19 mouse cellular contexts compared by ENCODE assay signal in genomic region chr14:50997088-50997487, GRCm38 (mm10). TPM values are rescaled to one million over a fixed set of nuclear protein-coding genes. Genes with fewer than 3 reads are reported as not detected.
DNase-seq lines count a peak whose midpoint lies in the region; ATAC-seq and TF ChIP-seq lines count a peak whose summit lies in the region.
"Had no signal": no experiment of that assay in that cellular context is flagged by ENCODE, and none has a peak within 500 bp of the region (broad histone marks: within the 10 kb centered on the region; RNA-seq: fewer than 3 reads in every experiment).

No protein-coding gene starts in this region.

- no peak for DNase-seq in heart, postnatal 0 days (ENCODE audit: low spot score)
- no peak for DNase-seq in lung, postnatal 4 days
- peak; percentile 10 for DNase-seq in brain, adult 2 months (ENCODE audit: low read depth, low spot score)
- no peak for DNase-seq in embryonic facial prominence, embryonic 10.5 days (ENCODE audit: low spot score)
- DNase-seq: cerebellum, postnatal 25 days; kidney, postnatal 4 days; right cerebral cortex, postnatal 14 days had no signal

- H3K27me3 ChIP-seq in heart, postnatal 0 days (ENCODE audit: control insufficient read depth, insufficient read depth, low read length): no peaks in the 10 kb centered on the region
- no peaks in the 10 kb centered on the region for H3K27me3 ChIP-seq in heart, embryonic 11.5 days (ENCODE audit: control insufficient read depth, insufficient read depth, low read length)
- no peaks in the 10 kb centered on the region for H3K27me3 ChIP-seq in lung, embryonic 15.5 days
- no peaks in the 10 kb centered on the region for H3K27me3 ChIP-seq in hindbrain, embryonic 12.5 days
- H3K27me3 ChIP-seq in embryonic facial prominence, embryonic 10.5 days (replicated peaks; ENCODE audit: low read depth, poor library complexity, severe bottlenecking): no peaks in the 10 kb centered on the region
- H3K27me3 ChIP-seq: embryonic facial prominence, embryonic 13.5 days; neural tube, embryonic 15.5 days; stomach, embryonic 15.5 days had no signal

- no peaks in the 10 kb centered on the region for H3K36me3 ChIP-seq in heart, postnatal 0 days (replicated peaks; ENCODE audit: control insufficient read depth, insufficient read depth, low read length)
- H3K36me3 ChIP-seq in heart, embryonic 11.5 days (ENCODE audit: control insufficient read depth, insufficient read depth, low read length): no peaks in the 10 kb centered on the region
- no peaks in the 10 kb centered on the region for H3K36me3 ChIP-seq in lung, embryonic 15.5 days
- no peaks in the 10 kb centered on the region for H3K36me3 ChIP-seq in hindbrain, embryonic 12.5 days
- H3K36me3 ChIP-seq in embryonic facial prominence, embryonic 10.5 days (replicated peaks): no peaks in the 10 kb centered on the region
- H3K36me3 ChIP-seq: embryonic facial prominence, embryonic 13.5 days; neural tube, embryonic 15.5 days; stomach, embryonic 15.5 days had no signal

- H3K4me2 ChIP-seq in heart, postnatal 0 days (ENCODE audit: low read depth, low read length): no peak overlapping the region
- no peak overlapping the region for H3K4me2 ChIP-seq in heart, embryonic 11.5 days
- H3K4me2 ChIP-seq in lung, embryonic 15.5 days: no peak overlapping the region
- H3K4me2 ChIP-seq in hindbrain, embryonic 12.5 days (replicated peaks): no peak overlapping the region
- H3K4me2 ChIP-seq: embryonic facial prominence, embryonic 13.5 days; neural tube, embryonic 15.5 days; stomach, embryonic 15.5 days had no signal

- H3K4me1 ChIP-seq in heart, postnatal 0 days (ENCODE audit: control insufficient read depth, insufficient read depth): no peaks in the 10 kb centered on the region
- H3K4me1 ChIP-seq in heart, embryonic 11.5 days (ENCODE audit: control insufficient read depth, insufficient read depth, low read length): no peaks in the 10 kb centered on the region
- peaks cover 4% of the 10 kb centered on the region; the same call in 1 of the 2 replicates for H3K4me1 ChIP-seq in lung, embryonic 15.5 days
- H3K4me1 ChIP-seq in hindbrain, embryonic 12.5 days: no peaks in the 10 kb centered on the region
- H3K4me1 ChIP-seq in embryonic facial prominence, embryonic 10.5 days: no peaks in the 10 kb centered on the region; the same call in 1 of the 2 replicates
- H3K4me1 ChIP-seq: embryonic facial prominence, embryonic 13.5 days; neural tube, embryonic 15.5 days; stomach, embryonic 15.5 days had no signal

- no peaks in the 10 kb centered on the region for H3K9me3 ChIP-seq in heart, postnatal 0 days (replicated peaks; ENCODE audit: control insufficient read depth, low read length)
- no peaks in the 10 kb centered on the region for H3K9me3 ChIP-seq in heart, embryonic 11.5 days (replicated peaks; ENCODE audit: control insufficient read depth, low read length)
- H3K9me3 ChIP-seq in lung, embryonic 15.5 days: no peaks in the 10 kb centered on the region
- no peaks in the 10 kb centered on the region for H3K9me3 ChIP-seq in hindbrain, embryonic 12.5 days (replicated peaks)
- H3K9me3 ChIP-seq in embryonic facial prominence, embryonic 10.5 days: no peaks in the 10 kb centered on the region
- H3K9me3 ChIP-seq: embryonic facial prominence, embryonic 13.5 days; neural tube, embryonic 15.5 days; stomach, embryonic 15.5 days had no signal

- no peak overlapping the region for H3K4me3 ChIP-seq in heart, postnatal 0 days (ENCODE audit: low read depth, low read length)
- H3K4me3 ChIP-seq in heart, embryonic 11.5 days (ENCODE audit: low read depth, low read length): no peak overlapping the region
- H3K4me3 ChIP-seq in lung, embryonic 15.5 days: no peak overlapping the region
- no peak overlapping the region for H3K4me3 ChIP-seq in hindbrain, embryonic 12.5 days
- no peak overlapping the region for H3K4me3 ChIP-seq in embryonic facial prominence, embryonic 10.5 days
- H3K4me3 ChIP-seq: embryonic facial prominence, embryonic 13.5 days; neural tube, embryonic 15.5 days; stomach, embryonic 15.5 days had no signal

- H3K9ac ChIP-seq in heart, postnatal 0 days (replicated peaks; ENCODE audit: low read depth, low read length): no peak overlapping the region
- H3K9ac ChIP-seq in heart, embryonic 11.5 days (ENCODE audit: low read depth, low read length): no peak overlapping the region
- no peak overlapping the region for H3K9ac ChIP-seq in lung, embryonic 15.5 days
- H3K9ac ChIP-seq in hindbrain, embryonic 12.5 days: no peak overlapping the region
- H3K9ac ChIP-seq: embryonic facial prominence, embryonic 13.5 days; neural tube, embryonic 15.5 days; stomach, embryonic 15.5 days had no signal

- H3K27ac ChIP-seq in heart, postnatal 0 days (ENCODE audit: low read depth): peak overlapping the region; percentile 62; the same call in 1 of the 2 replicates
- H3K27ac ChIP-seq in heart, embryonic 11.5 days (ENCODE audit: low read depth, low read length): no peak overlapping the region
- H3K27ac ChIP-seq in lung, embryonic 15.5 days: 0 out of 2 replicates have a peak overlapping the region, but pooled peaks have one; percentile 37
- no peak overlapping the region for H3K27ac ChIP-seq in hindbrain, embryonic 12.5 days
- H3K27ac ChIP-seq in embryonic facial prominence, embryonic 10.5 days (replicated peaks): no peak overlapping the region
- H3K27ac ChIP-seq: embryonic facial prominence, embryonic 13.5 days; neural tube, embryonic 15.5 days; stomach, embryonic 15.5 days had no signal

- WGBS in heart, postnatal 0 days: 47% methylated on average over 3 of the region's 3 CpGs
- WGBS in heart, embryonic 11.5 days (ENCODE audit: insufficient replicate concordance): 68% methylated on average over 3 of the region's 3 CpGs
- 49% methylated on average over 3 of the region's 3 CpGs for WGBS in lung, embryonic 15.5 days
- WGBS in hindbrain, embryonic 12.5 days: 82% methylated on average over 3 of the region's 3 CpGs
- WGBS in embryonic facial prominence, embryonic 10.5 days: 79% methylated on average over 3 of the region's 3 CpGs

- no peak for ATAC-seq in heart, postnatal 0 days (ENCODE audit: insufficient read depth, low read depth)
- no peak for ATAC-seq in heart, embryonic 11.5 days (replicated peaks; ENCODE audit: insufficient number of reproducible peaks, low FRiP score, low TSS enrichment)
- no peak for ATAC-seq in lung, embryonic 15.5 days (ENCODE audit: borderline replicate concordance, extremely low read depth, low FRiP score, low TSS enrichment)
- peak; percentile 98 for ATAC-seq in megakaryocyte, adult 5-6 weeks (ENCODE audit: poor library complexity, severe bottlenecking)
- ATAC-seq in hindbrain, embryonic 12.5 days (ENCODE audit: low FRiP score): no peak

- no peak for TF ChIP-seq EP300 in heart, postnatal 0 days (IDR thresholded peaks at IDR 0.05; ENCODE audit: low read depth)

- no peak for TF ChIP-seq CTCF in heart, postnatal 0 days (IDR thresholded peaks at IDR 0.05; ENCODE audit: low read depth)

RNA-seq across cellular contexts. Expression of gene Rnase10, which starts 10.5 kb away (rescaled TPM):
- total RNA-seq in heart, postnatal 0 days (2014; rRNA removed; ENCODE audit: low replicate concordance): not detected in 2 replicates
- 0.32 and 0.38 TPM in 2 replicates for polyA plus RNA-seq in heart, postnatal 0 days (2015; fragmentation: Nextera tagmentation; extraction: Ambion mirVana)
- 0.23 and 0.24 TPM in 2 replicates for polyA plus RNA-seq in heart, embryonic 11.5 days (2014; fragmentation: Nextera tagmentation; extraction: Ambion mirVana)
- polyA plus RNA-seq in lung, embryonic 15.5 days (2015; fragmentation: Nextera tagmentation; extraction: Ambion mirVana): 0.25 and 0.28 TPM in 2 replicates
- not detected in 2 replicates for total RNA-seq in megakaryocyte, adult 5-6 weeks (2015)
- not detected in 2 replicates for total RNA-seq in megakaryocyte, adult 5-6 weeks (2017)
- not detected in 2 replicates for polyA plus RNA-seq in hindbrain, embryonic 12.5 days (2016; fragmentation: Nextera tagmentation; extraction: Ambion mirVana)
- polyA plus RNA-seq in embryonic facial prominence, embryonic 10.5 days (2016; fragmentation: Nextera tagmentation; extraction: Ambion mirVana): not detected in 2 replicates
- total RNA-seq: midbrain, postnatal 0 days had no signal
- polyA plus RNA-seq: forebrain, embryonic 11.5 days; midbrain, postnatal 0 days; neural tube, embryonic 15.5 days had no signal

RNA-seq across cellular contexts. Expression of gene Pnp2, which starts 41.3 kb away (rescaled TPM):
- total RNA-seq in heart, postnatal 0 days (2014; rRNA removed; ENCODE audit: low replicate concordance): 0.46 TPM in 1 of 2 replicates, not detected in the other
- polyA plus RNA-seq in heart, postnatal 0 days (2015; fragmentation: Nextera tagmentation; extraction: Ambion mirVana): 0.27 TPM in 2 replicates
- polyA plus RNA-seq in heart, embryonic 11.5 days (2014; fragmentation: Nextera tagmentation; extraction: Ambion mirVana): 0.47 and 0.61 TPM in 2 replicates
- 0.38 and 0.76 TPM in 2 replicates for polyA plus RNA-seq in lung, embryonic 15.5 days (2015; fragmentation: Nextera tagmentation; extraction: Ambion mirVana)
- total RNA-seq in megakaryocyte, adult 5-6 weeks (2015): 14.4 and 16.7 TPM in 2 replicates
- total RNA-seq in megakaryocyte, adult 5-6 weeks (2017): 6.7 and 9.6 TPM in 2 replicates
- 0.50 and 0.59 TPM in 2 replicates for polyA plus RNA-seq in hindbrain, embryonic 12.5 days (2016; fragmentation: Nextera tagmentation; extraction: Ambion mirVana)
- polyA plus RNA-seq in embryonic facial prominence, embryonic 10.5 days (2016; fragmentation: Nextera tagmentation; extraction: Ambion mirVana): 0.39 and 0.84 TPM in 2 replicates

RNA-seq across cellular contexts. Expression of gene Rnase9, which starts 44.6 kb away (rescaled TPM):
- total RNA-seq in heart, postnatal 0 days (2014; rRNA removed; ENCODE audit: low replicate concordance): not detected in 2 replicates
- not detected in 2 replicates for polyA plus RNA-seq in heart, postnatal 0 days (2015; fragmentation: Nextera tagmentation; extraction: Ambion mirVana)
- polyA plus RNA-seq in heart, embryonic 11.5 days (2014; fragmentation: Nextera tagmentation; extraction: Ambion mirVana): not detected in 2 replicates
- not detected in 2 replicates for polyA plus RNA-seq in lung, embryonic 15.5 days (2015; fragmentation: Nextera tagmentation; extraction: Ambion mirVana)
- total RNA-seq in megakaryocyte, adult 5-6 weeks (2015): 0.11 TPM in 1 of 2 replicates, not detected in the other
- not detected in 2 replicates for total RNA-seq in megakaryocyte, adult 5-6 weeks (2017)
- polyA plus RNA-seq in hindbrain, embryonic 12.5 days (2016; fragmentation: Nextera tagmentation; extraction: Ambion mirVana): not detected in 2 replicates
- not detected in 2 replicates for polyA plus RNA-seq in embryonic facial prominence, embryonic 10.5 days (2016; fragmentation: Nextera tagmentation; extraction: Ambion mirVana)
- total RNA-seq: left cerebral cortex, postnatal 36 days; midbrain, postnatal 0 days had no signal
- polyA plus RNA-seq: embryonic facial prominence, embryonic 13.5 days; forebrain, embryonic 11.5 days; heart, embryonic 14.5 days; intestine, embryonic 14.5 days; midbrain, postnatal 0 days; neural tube, embryonic 15.5 days; stomach, embryonic 15.5 days had no signal

RNA-seq across cellular contexts. Expression of gene Gm49342, which starts 52.8 kb away (rescaled TPM):
- total RNA-seq in heart, postnatal 0 days (2014; rRNA removed; ENCODE audit: low replicate concordance): 17.5 TPM in 1 of 2 replicates, not detected in the other
- not detected in 2 replicates for polyA plus RNA-seq in heart, postnatal 0 days (2015; fragmentation: Nextera tagmentation; extraction: Ambion mirVana)
- polyA plus RNA-seq in heart, embryonic 11.5 days (2014; fragmentation: Nextera tagmentation; extraction: Ambion mirVana): not detected in 2 replicates
- not detected in 2 replicates for polyA plus RNA-seq in lung, embryonic 15.5 days (2015; fragmentation: Nextera tagmentation; extraction: Ambion mirVana)
- total RNA-seq in megakaryocyte, adult 5-6 weeks (2015): 43.8 TPM in 1 of 2 replicates, not detected in the other
- 161 and 177 TPM in 2 replicates for total RNA-seq in megakaryocyte, adult 5-6 weeks (2017)
- polyA plus RNA-seq in hindbrain, embryonic 12.5 days (2016; fragmentation: Nextera tagmentation; extraction: Ambion mirVana): not detected in 2 replicates
- not detected in 2 replicates for polyA plus RNA-seq in embryonic facial prominence, embryonic 10.5 days (2016; fragmentation: Nextera tagmentation; extraction: Ambion mirVana)
- polyA plus RNA-seq: embryonic facial prominence, embryonic 13.5 days; forebrain, embryonic 11.5 days; heart, embryonic 14.5 days; intestine, embryonic 14.5 days; neural tube, embryonic 15.5 days; stomach, embryonic 15.5 days had no signal

RNA-seq across cellular contexts. Expression of gene Rnase11, which starts 52.9 kb away (rescaled TPM):
- not detected in 2 replicates for total RNA-seq in heart, postnatal 0 days (2014; rRNA removed; ENCODE audit: low replicate concordance)
- not detected in 2 replicates for polyA plus RNA-seq in heart, postnatal 0 days (2015; fragmentation: Nextera tagmentation; extraction: Ambion mirVana)
- not detected in 2 replicates for polyA plus RNA-seq in heart, embryonic 11.5 days (2014; fragmentation: Nextera tagmentation; extraction: Ambion mirVana)
- not detected in 2 replicates for polyA plus RNA-seq in lung, embryonic 15.5 days (2015; fragmentation: Nextera tagmentation; extraction: Ambion mirVana)
- not detected in 2 replicates for total RNA-seq in megakaryocyte, adult 5-6 weeks (2015)
- not detected in 2 replicates for total RNA-seq in megakaryocyte, adult 5-6 weeks (2017)
- not detected in 2 replicates for polyA plus RNA-seq in hindbrain, embryonic 12.5 days (2016; fragmentation: Nextera tagmentation; extraction: Ambion mirVana)
- polyA plus RNA-seq in embryonic facial prominence, embryonic 10.5 days (2016; fragmentation: Nextera tagmentation; extraction: Ambion mirVana): not detected in 2 replicates
- total RNA-seq: left cerebral cortex, postnatal 36 days; midbrain, postnatal 0 days had no signal
- polyA plus RNA-seq: embryonic facial prominence, embryonic 13.5 days; forebrain, embryonic 11.5 days; heart, embryonic 14.5 days; intestine, embryonic 14.5 days; midbrain, postnatal 0 days; neural tube, embryonic 15.5 days; stomach, embryonic 15.5 days had no signal

Comparison
In these comparisons a context has a peak if more than half of its experiments do, and no peak if none do; other contexts are left out.
1. H3K27ac ChIP-seq: peak in heart, postnatal 0 days (single experiment) and lung, embryonic 15.5 days (single experiment); none in heart, embryonic 11.5 days (single experiment), hindbrain, embryonic 12.5 days (single experiment) and embryonic facial prominence, embryonic 10.5 days (single experiment).